Mouse (Mus musculus) midbrain, embryonic 16.5 days (tissue): ENCODE measurements around the gene Olfr101. TPM values are rescaled to one million over a fixed set of nuclear protein-coding genes. Genes with fewer than 3 reads are reported as not detected.

Experiments used
- ATAC-seq: fragments of 200-750 bp; cut with Nextera tagmentation; 2 replicates; pipeline ENCODE4 v1.8.0; 2017; ENCODE audit warnings: moderate TSS enrichment
- H3K27ac ChIP-seq: fragments of 300-500 bp; sonication (generic); 2 replicates; pipeline ENCODE4 v1.5.1; 2014; ENCODE audit warnings: mild to moderate bottlenecking, low read length, mixed read lengths
- H3K27me3 ChIP-seq: fragments of 300-500 bp; sonication (generic); 2 replicates; pipeline ENCODE4 v1.6.1; 2014; ENCODE audit warnings: low read depth, low read length, mixed read lengths; ENCODE audit not compliant: control insufficient read depth, insufficient read depth
- H3K36me3 ChIP-seq: fragments of 300-500 bp; sonication (generic); 2 replicates; pipeline ENCODE4 v1.6.1; 2014; ENCODE audit warnings: mild to moderate bottlenecking, low read length, moderate library complexity, mixed read lengths; ENCODE audit not compliant: control insufficient read depth, insufficient read depth
- H3K4me1 ChIP-seq: fragments of 300-500 bp; sonication (generic); 2 replicates; pipeline ENCODE4 v1.6.1; 2014; ENCODE audit warnings: mild to moderate bottlenecking, low read length, mixed read lengths; ENCODE audit not compliant: control insufficient read depth, insufficient read depth
- H3K4me2 ChIP-seq: fragments of 300-500 bp; sonication (generic); 2 replicates; pipeline ENCODE4 v1.6.1; 2014; ENCODE audit warnings: mild to moderate bottlenecking, low read length, mixed read lengths
- H3K4me3 ChIP-seq: fragments of 300-500 bp; sonication (generic); 2 replicates; pipeline ENCODE4 v1.5.1; 2014; ENCODE audit warnings: low read depth, mild to moderate bottlenecking, low read length, moderate library complexity, mixed read lengths
- H3K9ac ChIP-seq: fragments of 300-500 bp; sonication (generic); 2 replicates; pipeline ENCODE4 v1.6.1; 2014; ENCODE audit warnings: low read depth, low read length, mixed read lengths
- H3K9me3 ChIP-seq: fragments of 300-500 bp; sonication (generic); replicated peaks from 2 replicates; pipeline ENCODE4 v1.6.1; 2014; ENCODE audit warnings: mild to moderate bottlenecking, low read length, mixed read lengths; ENCODE audit not compliant: control insufficient read depth, poor library complexity, severe bottlenecking
- WGBS: fragments of 180-500 bp; shearing (Covaris S2); extraction: QIAGEN DNeasy Blood & Tissue Kit; methylation state at CpG from one replicate; pipeline ENCODE4 v1.1.7; 2014; 5-methylcytosine and 5-hydroxymethylcytosine counted together
- polyA plus RNA-seq: library from polyadenylated mRNA; unstranded; fragments of >200 nt; fragmentation: Nextera tagmentation; extraction: Ambion mirVana; gene quantifications from 2 replicates; pipeline ENCODE4 v1.2.1, GENCODE M21; 2015

The Olfr101 gene
- polyA plus RNA-seq, 1 experiment from 2014 or later, result not detected

- 71% methylated on average over 8 of the region's 8 CpGs for WGBS
- peak; percentile 14 for ATAC-seq
- peaks cover 2% of the 10 kb centered on the region; the same call in 1 of the 2 replicates for H3K4me1 ChIP-seq
- no peaks in the 10 kb centered on the region for H3K36me3 ChIP-seq
- H3K27ac ChIP-seq, result no peak overlapping the region
- peak overlapping the region; percentile 99 for H3K4me2 ChIP-seq
- no peaks in the 10 kb centered on the region for H3K9me3 ChIP-seq
- H3K4me3 ChIP-seq, result peak overlapping the region; percentile 59
- H3K27me3 ChIP-seq, result no peaks in the 10 kb centered on the region
- 0 out of 2 replicates have a peak overlapping the region, but pooled peaks have one; percentile 62 for H3K9ac ChIP-seq
These were observed 33.4 kb downstream of the Olfr101 start for GRCm38 (mm10) chr17:37270702-37271092.

- Histone ChIP-seq H3K9ac (peak within 1 kb of the TSS; percentile 62), H3K9me3 (no peaks in the 10 kb centered on the region), H3K27me3 (no peaks in the 10 kb centered on the region), H3K4me2 (peak within 1 kb of the TSS; percentile 99), H3K27ac (no peak within 1 kb of the TSS), H3K4me1 (peaks cover 2% of the 10 kb centered on the region; the same call in 1 of the 2 replicates), H3K4me3 (peak within 1 kb of the TSS; percentile 59), H3K36me3 (no peaks in the 10 kb centered on the region)
- 2% methylated on average over 26 of the region's 26 CpGs for WGBS
- ATAC-seq, result peak; percentile 98
These were observed 33.9 kb downstream of the Olfr101 start, which contains the start of gene H2-M3 for GRCm38 (mm10) chr17:37270058-37270701. H2-M3 (plus strand) TSS chr17:37270220.

DNA sequence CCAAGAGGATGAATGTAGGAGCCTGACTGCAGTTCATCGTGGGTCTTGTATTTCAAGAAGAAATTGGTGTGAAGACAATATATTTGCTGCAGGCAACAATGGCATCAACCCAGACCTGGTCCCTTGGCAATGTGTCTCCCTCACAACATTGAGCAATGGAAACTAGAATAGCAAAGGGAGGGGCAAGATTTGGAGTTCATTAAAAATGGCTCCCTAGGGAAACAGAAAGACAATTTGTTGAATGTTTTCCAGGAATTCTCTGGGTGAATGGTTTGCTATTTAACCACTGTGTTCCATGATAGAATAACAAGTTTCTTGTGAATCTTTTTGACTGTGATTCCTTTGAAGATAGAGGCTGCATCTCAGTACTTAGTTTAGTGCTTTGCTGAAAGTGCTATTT lies 40.5 kb downstream of the Olfr101 start, which contains the start of gene Olfr98:
Gene Olfr98 (minus strand): TSS at position 124 of the 400 bp plus-strand sequence.
- H3K4me3 ChIP-seq, result no peak within 1 kb of the TSS
- H3K27ac ChIP-seq, result no peak within 1 kb of the TSS
- no peaks in the 10 kb centered on the region for H3K9me3 ChIP-seq
- no peak within 1 kb of the TSS for H3K9ac ChIP-seq
- no peaks in the 10 kb centered on the region for H3K27me3 ChIP-seq
- no peaks in the 10 kb centered on the region for H3K4me1 ChIP-seq
- ATAC-seq, result no peak
- WGBS, result 88% methylated on average over 1 of the region's 1 CpGs
- no peaks in the 10 kb centered on the region for H3K36me3 ChIP-seq
- no peak within 1 kb of the TSS for H3K4me2 ChIP-seq

- Histone ChIP-seq H3K4me2 (no peak overlapping the region), H3K36me3 (no peaks in the 10 kb centered on the region), H3K4me3 (no peak overlapping the region), H3K9ac (no peak overlapping the region), H3K9me3 (no peaks in the 10 kb centered on the region), H3K27ac (no peak overlapping the region), H3K27me3 (no peaks in the 10 kb centered on the region), H3K4me1 (no peaks in the 10 kb centered on the region)
- no peak for ATAC-seq
- 23% methylated on average over 1 of the region's 1 CpGs for WGBS
These were observed 53.6 kb downstream of the Olfr101 start for GRCm38 (mm10) chr17:37250544-37250943.

DNA sequence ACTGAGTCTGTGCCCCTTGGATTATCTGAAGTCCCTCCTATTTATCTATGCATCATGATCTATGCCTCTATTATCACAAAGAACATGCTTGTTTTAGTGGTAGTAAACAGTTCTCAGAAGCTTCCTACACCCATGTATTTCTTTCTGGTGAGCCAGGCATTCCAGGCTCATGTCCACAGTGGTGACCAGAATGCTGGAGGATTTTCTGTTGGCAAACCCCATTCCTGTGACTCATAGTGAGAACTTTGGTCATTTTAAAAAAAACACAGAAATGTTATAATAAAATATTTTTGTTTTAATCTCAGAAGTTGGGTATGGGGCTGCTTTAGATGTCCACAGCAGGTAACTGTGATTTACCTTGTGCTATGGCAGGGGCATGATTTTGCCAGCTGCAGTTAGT lies 54.7 kb downstream of the Olfr101 start:
- Histone ChIP-seq H3K36me3 (no peaks in the 10 kb centered on the region), H3K4me2 (no peak overlapping the region), H3K4me3 (no peak overlapping the region), H3K9ac (no peak overlapping the region), H3K27me3 (no peaks in the 10 kb centered on the region), H3K9me3 (no peaks in the 10 kb centered on the region), H3K27ac (no peak overlapping the region), H3K4me1 (no peaks in the 10 kb centered on the region)
- ATAC-seq, result no peak

Other genes starting within 250 kb of the Olfr101 start
- gene Olfr90, start 215.8 kb downstream of the Olfr101 start, polyA plus RNA-seq, result not detected in 2 replicates
- gene Olfr91, start 206.0 kb downstream of the Olfr101 start, polyA plus RNA-seq, result not detected in 2 replicates
- gene Olfr92, start 184.2 kb downstream of the Olfr101 start, polyA plus RNA-seq, result not detected in 2 replicates
- not detected in 2 replicates for gene Olfr93, start 142.8 kb downstream of the Olfr101 start, polyA plus RNA-seq
- gene Ubd, start 110.4 kb downstream of the Olfr101 start, polyA plus RNA-seq, result not detected in 2 replicates
- gene Olfr94, start 103.3 kb downstream of the Olfr101 start, polyA plus RNA-seq, result not detected in 2 replicates
- gene Olfr95, start 91.2 kb downstream of the Olfr101 start, polyA plus RNA-seq, result 0.04 TPM in 1 of 2 replicates, not detected in the other
- gene Olfr96, start 84.2 kb downstream of the Olfr101 start, polyA plus RNA-seq, result not detected in 2 replicates
- not detected in 2 replicates for gene Olfr97, start 67.0 kb downstream of the Olfr101 start, polyA plus RNA-seq
- not detected in 2 replicates for gene Olfr98, start 40.6 kb downstream of the Olfr101 start, polyA plus RNA-seq
- gene H2-M3, start 34.1 kb downstream of the Olfr101 start, polyA plus RNA-seq, result 1.2 and 1.9 TPM in 2 replicates
- not detected in 2 replicates for gene Olfr99, start 20.9 kb downstream of the Olfr101 start, polyA plus RNA-seq
- not detected in 2 replicates for gene Olfr102, start 12.7 kb upstream of the Olfr101 start, polyA plus RNA-seq
- not detected in 2 replicates for gene Olfr103, start 35.4 kb upstream of the Olfr101 start, polyA plus RNA-seq
- not detected in 2 replicates for gene Olfr104-ps, start 55.3 kb upstream of the Olfr101 start, polyA plus RNA-seq
- not detected in 2 replicates for gene Olfr105-ps, start 74.7 kb upstream of the Olfr101 start, polyA plus RNA-seq
- not detected in 2 replicates for gene Olfr106-ps, start 86.1 kb upstream of the Olfr101 start, polyA plus RNA-seq
- not detected in 2 replicates for gene Olfr107, start 94.9 kb upstream of the Olfr101 start, polyA plus RNA-seq
- not detected in 2 replicates for gene Olfr108, start 141.2 kb upstream of the Olfr101 start, polyA plus RNA-seq
- not detected in 2 replicates for gene Olfr109, start 154.6 kb upstream of the Olfr101 start, polyA plus RNA-seq
- not detected in 2 replicates for gene H2-M2, start 179.2 kb upstream of the Olfr101 start, polyA plus RNA-seq
- not detected in 2 replicates for gene Olfr110, start 188.2 kb upstream of the Olfr101 start, polyA plus RNA-seq
- gene Olfr111, start 203.7 kb upstream of the Olfr101 start, polyA plus RNA-seq, result 0.12 TPM in 1 of 2 replicates, not detected in the other